Comparison of ENCODE assay signal across 8 mouse cellular contexts in genomic region chr5:111631572-111632161, GRCm38 (mm10).
A peak's percentile ranks its signal among the peaks of the same experiment; 100 is the strongest.
DNase-seq lines count a peak whose midpoint lies in the region; ATAC-seq and TF ChIP-seq lines count a peak whose summit lies in the region.

No protein-coding gene starts in this region.

- intact Hi-C loops in left cerebral cortex, postnatal 14 days (cut with DNase I): no loop called here

- H3K27me3 ChIP-seq in hindbrain, embryonic 11.5 days (ENCODE audit: control insufficient read depth, insufficient read depth, low read length): no peaks in the 10 kb centered on the region
- H3K27me3 ChIP-seq in limb, embryonic 14.5 days (ENCODE audit: control insufficient read depth, insufficient read depth, low read length): no peaks in the 10 kb centered on the region

- peak overlapping the region; percentile 41; the same call in 1 of the 2 replicates for H3K9ac ChIP-seq in ES-E14 (ENCODE audit: insufficient read depth, low read depth, low read length, poor library complexity, severe bottlenecking)
- H3K9ac ChIP-seq in hindbrain, embryonic 11.5 days (ENCODE audit: low read depth, low read length): peak overlapping the region; percentile 31; the same call in 1 of the 2 replicates
- peak overlapping the region; percentile 25; the same call in 1 of the 2 replicates for H3K9ac ChIP-seq in limb, embryonic 14.5 days (ENCODE audit: low read depth, low read length, severe bottlenecking)

- TF ChIP-seq POLR2A in limb, embryonic 14.5 days (IDR thresholded peaks at IDR 0.05; ENCODE audit: borderline replicate concordance, extremely low read depth, insufficient read depth, insufficient read length): no peak

- H3K27ac ChIP-seq in ES-E14 (ENCODE audit: insufficient read depth, low read depth, low read length, poor library complexity, severe bottlenecking): peak overlapping the region; percentile 54; the same call in 1 of the 2 replicates
- H3K27ac ChIP-seq in hindbrain, embryonic 11.5 days (ENCODE audit: low read depth, low read length): peak overlapping the region; percentile 87
- H3K27ac ChIP-seq in limb, embryonic 14.5 days (replicated peaks; ENCODE audit: low read depth, low read length): peak overlapping the region; percentile 40; the same call in 1 of the 2 replicates

- ATAC-seq in hindbrain, embryonic 11.5 days (ENCODE audit: low FRiP score): peak; percentile 73
- peak; percentile 43; the same call in 1 of the 2 replicates for ATAC-seq in limb, embryonic 14.5 days (ENCODE audit: low FRiP score, low read depth)

- peaks cover under 1 to 18% of the 10 kb centered on the region in 2 experiments; a peak in 3 of 4 replicates for H3K4me1 ChIP-seq in ES-E14 (ENCODE audit: control insufficient read depth in 2 of 2, insufficient read depth in 2 of 2, low read length in 2 of 2, poor library complexity in 1 of 2)
- peaks cover 16% of the 10 kb centered on the region for H3K4me1 ChIP-seq in hindbrain, embryonic 11.5 days (replicated peaks; ENCODE audit: control insufficient read depth, insufficient read depth, low read length)
- H3K4me1 ChIP-seq in limb, embryonic 14.5 days (ENCODE audit: control insufficient read depth, insufficient read depth, low read length): peaks cover 15% of the 10 kb centered on the region

- H3K4me2 ChIP-seq in hindbrain, embryonic 11.5 days (replicated peaks; ENCODE audit: low read depth, low read length): peak overlapping the region; percentile 12; the same call in 1 of the 2 replicates
- 0 out of 2 replicates have a peak overlapping the region, but pooled peaks have one; percentile 2 for H3K4me2 ChIP-seq in limb, embryonic 14.5 days (replicated peaks; ENCODE audit: low read depth, low read length, severe bottlenecking)

- H3K36me3 ChIP-seq in ES-E14 (ENCODE audit: control insufficient read depth, insufficient read depth, low read length, poor library complexity, severe bottlenecking): no peaks in the 10 kb centered on the region
- no peaks in the 10 kb centered on the region for H3K36me3 ChIP-seq in hindbrain, embryonic 11.5 days (ENCODE audit: control insufficient read depth, insufficient read depth, low read length)
- H3K36me3 ChIP-seq in limb, embryonic 14.5 days (ENCODE audit: control insufficient read depth, insufficient read depth, low read length): no peaks in the 10 kb centered on the region

- DNase-seq in 3T3-L1 (ENCODE audit: low read depth, low spot score) (peak; percentile 76), ES-E14 (ENCODE audit: low read depth, low spot score) (peak; percentile 53)
- peak; percentile 80 for DNase-seq in hindbrain, embryonic 11.5 days (ENCODE audit: low spot score)
- no peak for DNase-seq in limb, embryonic 14.5 days (ENCODE audit: low spot score)
- no peak for DNase-seq in urinary bladder, postnatal 36 days (ENCODE audit: low spot score in 2 of 2)
- DNase-seq in left cerebral cortex, postnatal 14 days (ENCODE audit: low spot score in 2 of 2): no peak
- no peak for DNase-seq in adrenal gland, adult 18-20 months (ENCODE audit: low spot score in 2 of 2)
- no peak for DNase-seq in c-Kit-positive CD71-positive TER-119-positive erythroid progenitor cells, embryonic 14.5 days (ENCODE audit: low spot score)

- WGBS in hindbrain, embryonic 11.5 days: 3% methylated on average over 18 of the region's 18 CpGs
- WGBS in limb, embryonic 14.5 days: 23% methylated on average over 18 of the region's 18 CpGs

- in situ Hi-C loops in ES-E14 (cut with MboI; ENCODE audit: low sequenced_read_pairs in 2 of 2, unreplicated experiment in 2 of 2): no loop called here

- H3K4me3 ChIP-seq in ES-E14 (ENCODE audit: insufficient read depth in 1 of 2, low read depth in 1 of 2, low read length in 2 of 2, poor library complexity in 1 of 2, severe bottlenecking in 1 of 2): peak overlapping the region; percentile 23 to 27
- H3K4me3 ChIP-seq in hindbrain, embryonic 11.5 days (ENCODE audit: low read depth, low read length): no peak overlapping the region
- H3K4me3 ChIP-seq in limb, embryonic 14.5 days (replicated peaks; ENCODE audit: low read length): no peak overlapping the region

- no peaks in the 10 kb centered on the region for H3K9me3 ChIP-seq in ES-E14 (ENCODE audit: control insufficient read depth, insufficient read depth, low read depth, low read length)
- no peaks in the 10 kb centered on the region for H3K9me3 ChIP-seq in hindbrain, embryonic 11.5 days (ENCODE audit: control insufficient read depth, low read length)
- peaks cover 4% of the 10 kb centered on the region; the same call in 1 of the 2 replicates for H3K9me3 ChIP-seq in limb, embryonic 14.5 days (ENCODE audit: control insufficient read depth, low read length)

TF ChIP-seq in ES-E14, 5 proteins besides CTCF, POLR2A, EP300 and RAD21:
- TF ChIP-seq CHD2 (IDR thresholded peaks at IDR 0.05; ENCODE audit: low read depth, low read length) (no peak), MAFK (IDR thresholded peaks at IDR 0.05; ENCODE audit: insufficient read depth, low read depth, low read length) (no peak), HCFC1 (IDR thresholded peaks at IDR 0.05; ENCODE audit: borderline replicate concordance, insufficient read depth, low read length) (no peak), ZNF384 (IDR thresholded peaks at IDR 0.05; ENCODE audit: low read depth, low read length) (no peak), ZC3H11A (IDR thresholded peaks at IDR 0.05; ENCODE audit: borderline replicate concordance, low read depth, low read length) (no peak)

Comparison
In these comparisons a context has a peak if more than half of its experiments do, and no peak if none do; other contexts are left out.
1. DNase-seq: peak in 3T3-L1 (single experiment), ES-E14 (single experiment) and hindbrain, embryonic 11.5 days (single experiment); none in limb, embryonic 14.5 days (single experiment), urinary bladder, postnatal 36 days (0 of 2), left cerebral cortex, postnatal 14 days (0 of 2), adrenal gland, adult 18-20 months (0 of 2) and c-Kit-positive CD71-positive TER-119-positive erythroid progenitor cells, embryonic 14.5 days (single experiment).
2. H3K4me3 ChIP-seq: peak in ES-E14 (2 of 2); none in hindbrain, embryonic 11.5 days (single experiment) and limb, embryonic 14.5 days (single experiment).
3. Peak in every context shown above with its lines, with median percentiles within 50 percentile points of each other: H3K27ac ChIP-seq and H3K9ac ChIP-seq.